Mouse (Mus musculus): ENCODE measurements around the gene Osbp2. TPM values are rescaled to one million over a fixed set of nuclear protein-coding genes. Genes with fewer than 3 reads are reported as not detected.

Gene Osbp2
- polyA plus RNA-seq, 1 experiment from 2014 or later = 1.8 TPM

GRCm38 (mm10) chr11:3725331-3726054 lies 138.2 kb downstream of the Osbp2 start:
- WGBS = 75% methylated on average over 10 of the region's 10 CpGs
- no peak overlapping the region for H3K4me3 ChIP-seq (ENCODE audit: low read depth, low read length)

GRCm38 (mm10) chr11:3724726-3725125 lies 139.0 kb downstream of the Osbp2 start:
- Histone ChIP-seq H3K4me1 (replicated peaks; ENCODE audit: control insufficient read depth, insufficient read depth, low read length) (no peaks in the 10 kb centered on the region), H3K9me3 (ENCODE audit: control insufficient read depth, low read length) (no peaks in the 10 kb centered on the region), H3K36me3 (ENCODE audit: control insufficient read depth, insufficient read depth, low read length) (no peaks in the 10 kb centered on the region), H3K27ac (ENCODE audit: low read depth, low read length) (no peak overlapping the region), H3K27me3 (ENCODE audit: control insufficient read depth, insufficient read depth, low read length) (no peaks in the 10 kb centered on the region), H3K4me3 (ENCODE audit: low read depth, low read length) (no peak overlapping the region), H3K9ac (ENCODE audit: low read depth, low read length) (no peak overlapping the region), H3K4me2 (replicated peaks; ENCODE audit: low read depth, low read length) (no peak overlapping the region)
- DNase-seq (ENCODE audit: low spot score) (no peak), ATAC-seq (ENCODE audit: low FRiP score) (no peak)
- WGBS = 82% methylated on average over 5 of the region's 5 CpGs

More at GRCm38 (mm10) chr11:3725331-3726054, 138.2 kb downstream of the Osbp2 start:
- no peak for DNase-seq (ENCODE audit: low spot score)
- Histone ChIP-seq H3K4me1 (replicated peaks; ENCODE audit: control insufficient read depth, insufficient read depth, low read length) (no peaks in the 10 kb centered on the region), H3K36me3 (ENCODE audit: control insufficient read depth, insufficient read depth, low read length) (no peaks in the 10 kb centered on the region), H3K27ac (ENCODE audit: low read depth, low read length) (no peak overlapping the region), H3K4me2 (replicated peaks; ENCODE audit: low read depth, low read length) (no peak overlapping the region), H3K9ac (ENCODE audit: low read depth, low read length) (no peak overlapping the region), H3K9me3 (ENCODE audit: control insufficient read depth, low read length) (no peaks in the 10 kb centered on the region), H3K27me3 (ENCODE audit: control insufficient read depth, insufficient read depth, low read length) (no peaks in the 10 kb centered on the region)
- ATAC-seq (ENCODE audit: low FRiP score) = no peak

- Histone ChIP-seq H3K27me3 (ENCODE audit: control insufficient read depth, insufficient read depth, low read length) (no peaks in the 10 kb centered on the region), H3K36me3 (ENCODE audit: control insufficient read depth, insufficient read depth, low read length) (no peaks in the 10 kb centered on the region), H3K4me1 (replicated peaks; ENCODE audit: control insufficient read depth, insufficient read depth, low read length) (no peaks in the 10 kb centered on the region), H3K27ac (ENCODE audit: low read depth, low read length) (no peak overlapping the region), H3K9ac (ENCODE audit: low read depth, low read length) (no peak overlapping the region), H3K4me2 (replicated peaks; ENCODE audit: low read depth, low read length) (no peak overlapping the region), H3K4me3 (ENCODE audit: low read depth, low read length) (no peak overlapping the region), H3K9me3 (ENCODE audit: control insufficient read depth, low read length) (no peaks in the 10 kb centered on the region)
- DNase-seq (ENCODE audit: low spot score) (no peak), ATAC-seq (ENCODE audit: low FRiP score) (no peak)
- WGBS = 79% methylated on average over 4 of the region's 4 CpGs
Observed at GRCm38 (mm10) chr11:3723910-3724309, 139.8 kb downstream of the Osbp2 start.

GRCm38 (mm10) chr11:3722861-3723260 lies 140.8 kb downstream of the Osbp2 start:
- no peaks in the 10 kb centered on the region for H3K27me3 ChIP-seq (ENCODE audit: control insufficient read depth, insufficient read depth, low read length)
- no peak overlapping the region for H3K4me2 ChIP-seq (replicated peaks; ENCODE audit: low read depth, low read length)
- H3K9me3 ChIP-seq (ENCODE audit: control insufficient read depth, low read length) = no peaks in the 10 kb centered on the region
- ATAC-seq (ENCODE audit: low FRiP score) (no peak), DNase-seq (ENCODE audit: low spot score) (no peak)
- H3K4me3 ChIP-seq (ENCODE audit: low read depth, low read length) = no peak overlapping the region
- WGBS = 63% methylated on average over 3 of the region's 3 CpGs
- H3K36me3 ChIP-seq (ENCODE audit: control insufficient read depth, insufficient read depth, low read length) = no peaks in the 10 kb centered on the region
- no peaks in the 10 kb centered on the region for H3K4me1 ChIP-seq (replicated peaks; ENCODE audit: control insufficient read depth, insufficient read depth, low read length)
- no peak overlapping the region for H3K27ac ChIP-seq (ENCODE audit: low read depth, low read length)
- no peak overlapping the region for H3K9ac ChIP-seq (ENCODE audit: low read depth, low read length)

- 67% methylated on average over 3 of the region's 3 CpGs for WGBS
Observed at GRCm38 (mm10) chr11:3722036-3722435, 141.7 kb downstream of the Osbp2 start.

GRCm38 (mm10) chr11:3716662-3717061 lies 147.0 kb downstream of the Osbp2 start:
- H3K4me3 ChIP-seq (ENCODE audit: low read depth, low read length) = no peak overlapping the region
- no peak for DNase-seq (ENCODE audit: low spot score)
- H3K9ac ChIP-seq (ENCODE audit: low read depth, low read length) = no peak overlapping the region
- H3K9me3 ChIP-seq (ENCODE audit: control insufficient read depth, low read length) = no peaks in the 10 kb centered on the region
- H3K27ac ChIP-seq (ENCODE audit: low read depth, low read length) = no peak overlapping the region
- WGBS = 91% methylated on average over 6 of the region's 6 CpGs
- H3K36me3 ChIP-seq (ENCODE audit: control insufficient read depth, insufficient read depth, low read length) = no peaks in the 10 kb centered on the region
- H3K4me2 ChIP-seq (replicated peaks; ENCODE audit: low read depth, low read length) = no peak overlapping the region
- no peaks in the 10 kb centered on the region for H3K27me3 ChIP-seq (ENCODE audit: control insufficient read depth, insufficient read depth, low read length)
- no peaks in the 10 kb centered on the region for H3K4me1 ChIP-seq (replicated peaks; ENCODE audit: control insufficient read depth, insufficient read depth, low read length)
- no peak for ATAC-seq (ENCODE audit: low FRiP score)

More at GRCm38 (mm10) chr11:3722036-3722435, 141.7 kb downstream of the Osbp2 start:
- Histone ChIP-seq H3K4me2 (replicated peaks; ENCODE audit: low read depth, low read length) (no peak overlapping the region), H3K9me3 (ENCODE audit: control insufficient read depth, low read length) (no peaks in the 10 kb centered on the region), H3K27ac (ENCODE audit: low read depth, low read length) (no peak overlapping the region), H3K4me3 (ENCODE audit: low read depth, low read length) (no peak overlapping the region), H3K4me1 (replicated peaks; ENCODE audit: control insufficient read depth, insufficient read depth, low read length) (no peaks in the 10 kb centered on the region), H3K9ac (ENCODE audit: low read depth, low read length) (no peak overlapping the region), H3K36me3 (ENCODE audit: control insufficient read depth, insufficient read depth, low read length) (no peaks in the 10 kb centered on the region), H3K27me3 (ENCODE audit: control insufficient read depth, insufficient read depth, low read length) (no peaks in the 10 kb centered on the region)
- DNase-seq (ENCODE audit: low spot score) (no peak), ATAC-seq (ENCODE audit: low FRiP score) (no peak)

GRCm38 (mm10) chr11:3714486-3714885 lies 149.2 kb downstream of the Osbp2 start:
- DNase-seq (ENCODE audit: low spot score) (peak; percentile 75), ATAC-seq (ENCODE audit: low FRiP score) (peak; percentile 43; the same call in 1 of the 2 replicates)
- no peak overlapping the region for H3K9ac ChIP-seq (ENCODE audit: low read depth, low read length)
- H3K4me1 ChIP-seq (replicated peaks; ENCODE audit: control insufficient read depth, insufficient read depth, low read length) = no peaks in the 10 kb centered on the region
- H3K4me2 ChIP-seq (replicated peaks; ENCODE audit: low read depth, low read length) = no peak overlapping the region
- no peak overlapping the region for H3K4me3 ChIP-seq (ENCODE audit: low read depth, low read length)
- H3K36me3 ChIP-seq (ENCODE audit: control insufficient read depth, insufficient read depth, low read length) = no peaks in the 10 kb centered on the region
- H3K27me3 ChIP-seq (ENCODE audit: control insufficient read depth, insufficient read depth, low read length) = no peaks in the 10 kb centered on the region
- 46% methylated on average over 15 of the region's 15 CpGs for WGBS
- no peak overlapping the region for H3K27ac ChIP-seq (ENCODE audit: low read depth, low read length)
- H3K9me3 ChIP-seq (ENCODE audit: control insufficient read depth, low read length) = no peaks in the 10 kb centered on the region

GRCm38 (mm10) chr11:3710203-3710602 lies 153.5 kb downstream of the Osbp2 start:
- no peak overlapping the region for H3K4me3 ChIP-seq (ENCODE audit: low read depth, low read length)
- no peak for DNase-seq (ENCODE audit: low spot score)
- no peak overlapping the region for H3K27ac ChIP-seq (ENCODE audit: low read depth, low read length)
- no peak overlapping the region for H3K4me2 ChIP-seq (replicated peaks; ENCODE audit: low read depth, low read length)
- H3K36me3 ChIP-seq (ENCODE audit: control insufficient read depth, insufficient read depth, low read length) = no peaks in the 10 kb centered on the region
- ATAC-seq (ENCODE audit: low FRiP score) = no peak
- no peaks in the 10 kb centered on the region for H3K4me1 ChIP-seq (replicated peaks; ENCODE audit: control insufficient read depth, insufficient read depth, low read length)
- H3K27me3 ChIP-seq (ENCODE audit: control insufficient read depth, insufficient read depth, low read length) = no peaks in the 10 kb centered on the region
- no peak overlapping the region for H3K9ac ChIP-seq (ENCODE audit: low read depth, low read length)
- H3K9me3 ChIP-seq (ENCODE audit: control insufficient read depth, low read length) = no peaks in the 10 kb centered on the region
- WGBS = 84% methylated on average over 14 of the region's 14 CpGs

- H3K4me2 ChIP-seq (replicated peaks; ENCODE audit: low read depth, low read length) = no peak overlapping the region
- DNase-seq (ENCODE audit: low spot score) = no peak
- no peak overlapping the region for H3K4me3 ChIP-seq (ENCODE audit: low read depth, low read length)
- H3K4me1 ChIP-seq (replicated peaks; ENCODE audit: control insufficient read depth, insufficient read depth, low read length) = no peaks in the 10 kb centered on the region
- no peaks in the 10 kb centered on the region for H3K36me3 ChIP-seq (ENCODE audit: control insufficient read depth, insufficient read depth, low read length)
- WGBS = 87% methylated on average over 8 of the region's 8 CpGs
- H3K9ac ChIP-seq (ENCODE audit: low read depth, low read length) = no peak overlapping the region
- H3K27ac ChIP-seq (ENCODE audit: low read depth, low read length) = no peak overlapping the region
- no peaks in the 10 kb centered on the region for H3K27me3 ChIP-seq (ENCODE audit: control insufficient read depth, insufficient read depth, low read length)
- no peak for ATAC-seq (ENCODE audit: low FRiP score)
- H3K9me3 ChIP-seq (ENCODE audit: control insufficient read depth, low read length) = no peaks in the 10 kb centered on the region
Observed at GRCm38 (mm10) chr11:3707057-3707456, 156.6 kb downstream of the Osbp2 start.
